Mouse (Mus musculus): ENCODE measurements around the gene Mb. TPM values are rescaled to one million over a fixed set of nuclear protein-coding genes. Genes with fewer than 3 reads are reported as not detected.

Gene Mb
- total and polyA plus RNA-seq, 2 experiments = 7.1 TPM; not detected in 1

DNA sequence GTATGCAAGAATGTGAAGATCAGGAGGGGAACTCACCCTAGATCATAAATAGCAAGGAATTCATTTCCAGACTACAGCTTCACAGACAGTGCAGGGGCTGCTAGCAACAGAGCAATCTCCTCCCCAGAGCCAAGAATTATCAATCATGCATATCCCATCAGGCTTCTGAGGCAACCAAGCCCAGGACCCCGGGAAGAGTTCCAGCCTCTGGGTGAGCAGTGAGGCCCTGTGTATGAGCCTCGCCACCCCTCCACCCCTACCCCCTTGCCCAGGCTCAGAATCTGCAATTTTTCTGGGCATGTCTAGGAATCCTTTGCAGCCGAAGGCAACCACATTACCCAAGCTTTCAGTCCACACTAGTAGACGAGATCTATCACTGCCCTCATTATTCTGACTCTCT is 28.6 kb downstream of the Mb start:
- no peak for DNase-seq (ENCODE audit: extremely low read depth, low read depth, low spot score)
- no peak overlapping the region for H3K4me3 ChIP-seq (ENCODE audit: insufficient read depth, low read depth, low read length)
- WGBS = 88% methylated on average over 4 of the region's 4 CpGs
- TF ChIP-seq CTCF (IDR thresholded peaks at IDR 0.05; ENCODE audit: low read depth, low read length) (no peak), POLR2A (IDR thresholded peaks at IDR 0.05; ENCODE audit: extremely low read depth, insufficient read depth, low read length) (no peak)
- H3K9ac ChIP-seq (ENCODE audit: low read depth, low read length) = no peak overlapping the region
- no peaks in the 10 kb centered on the region for H3K27me3 ChIP-seq (ENCODE audit: control insufficient read depth, insufficient read depth, low read length)
- no peaks in the 10 kb centered on the region for H3K4me1 ChIP-seq (ENCODE audit: control insufficient read depth, insufficient read depth, low read length)
- no peak overlapping the region for H3K27ac ChIP-seq (replicated peaks; ENCODE audit: insufficient read depth, low read depth, low read length)
- H3K79me2 ChIP-seq (ENCODE audit: control insufficient read depth, insufficient read depth, low read length) = no peaks in the 10 kb centered on the region
- H3K36me3 ChIP-seq (ENCODE audit: control insufficient read depth, insufficient read depth, low read length) = no peaks in the 10 kb centered on the region

DNA sequence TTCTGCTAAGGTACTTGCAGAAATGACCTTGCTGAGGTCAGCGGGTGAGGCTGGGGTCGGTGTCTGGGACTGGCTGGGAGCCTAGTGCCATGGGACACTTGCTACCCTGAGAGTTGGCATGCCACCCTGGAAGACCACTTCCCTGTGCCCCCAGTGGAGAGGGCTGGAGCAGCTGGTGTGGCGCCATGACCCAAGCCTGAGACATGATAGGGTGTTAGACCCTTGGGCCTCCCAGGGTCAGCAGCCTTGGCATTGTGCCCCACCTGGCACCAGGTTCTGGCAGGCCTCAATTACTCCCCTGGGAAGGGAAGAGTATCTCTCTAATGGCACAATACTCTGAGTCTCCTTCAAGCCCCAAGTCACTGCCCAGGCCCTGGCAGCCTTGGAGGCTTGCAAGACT is 29.4 kb downstream of the Mb start:
- no peaks in the 10 kb centered on the region for H3K27me3 ChIP-seq (ENCODE audit: control insufficient read depth, insufficient read depth, low read length)
- TF ChIP-seq POLR2A (IDR thresholded peaks at IDR 0.05; ENCODE audit: extremely low read depth, insufficient read depth, low read length) = no peak
- no peak for TF ChIP-seq CTCF (IDR thresholded peaks at IDR 0.05; ENCODE audit: low read depth, low read length)
- no peak overlapping the region for H3K27ac ChIP-seq (replicated peaks; ENCODE audit: insufficient read depth, low read depth, low read length)
- no peak for DNase-seq (ENCODE audit: extremely low read depth, low read depth, low spot score)
- no peak overlapping the region for H3K4me3 ChIP-seq (ENCODE audit: insufficient read depth, low read depth, low read length)
- WGBS = 93% methylated on average over 3 of the region's 3 CpGs
- H3K9ac ChIP-seq (ENCODE audit: low read depth, low read length) = no peak overlapping the region
- no peaks in the 10 kb centered on the region for H3K4me1 ChIP-seq (ENCODE audit: control insufficient read depth, insufficient read depth, low read length)
- H3K36me3 ChIP-seq (ENCODE audit: control insufficient read depth, insufficient read depth, low read length) = no peaks in the 10 kb centered on the region
- no peaks in the 10 kb centered on the region for H3K79me2 ChIP-seq (ENCODE audit: control insufficient read depth, insufficient read depth, low read length)

DNA sequence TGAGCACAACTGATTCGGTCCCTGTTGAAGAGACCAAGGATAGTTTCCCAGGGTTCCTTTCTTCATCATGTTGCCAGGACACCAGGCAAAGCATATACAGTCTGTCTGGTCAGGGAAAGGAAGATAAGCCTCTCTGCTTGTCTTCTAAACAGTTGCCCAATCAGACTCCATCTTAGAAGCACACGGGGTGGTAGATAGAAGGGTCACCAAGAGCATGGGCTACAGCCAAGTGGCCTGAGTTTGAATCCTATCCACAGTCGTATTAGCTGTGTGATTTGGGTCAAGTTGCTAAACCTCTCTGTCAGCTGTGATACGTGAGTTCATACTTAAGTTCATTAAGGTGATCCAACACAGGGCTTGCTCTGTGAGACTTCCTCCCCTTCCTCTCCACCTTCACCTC is 30.3 kb downstream of the Mb start:
- no peak overlapping the region for H3K27ac ChIP-seq (replicated peaks; ENCODE audit: insufficient read depth, low read depth, low read length)
- TF ChIP-seq POLR2A (IDR thresholded peaks at IDR 0.05; ENCODE audit: extremely low read depth, insufficient read depth, low read length) = no peak
- TF ChIP-seq CTCF (IDR thresholded peaks at IDR 0.05; ENCODE audit: low read depth, low read length) = no peak
- 63% methylated on average over 4 of the region's 4 CpGs for WGBS

DNA sequence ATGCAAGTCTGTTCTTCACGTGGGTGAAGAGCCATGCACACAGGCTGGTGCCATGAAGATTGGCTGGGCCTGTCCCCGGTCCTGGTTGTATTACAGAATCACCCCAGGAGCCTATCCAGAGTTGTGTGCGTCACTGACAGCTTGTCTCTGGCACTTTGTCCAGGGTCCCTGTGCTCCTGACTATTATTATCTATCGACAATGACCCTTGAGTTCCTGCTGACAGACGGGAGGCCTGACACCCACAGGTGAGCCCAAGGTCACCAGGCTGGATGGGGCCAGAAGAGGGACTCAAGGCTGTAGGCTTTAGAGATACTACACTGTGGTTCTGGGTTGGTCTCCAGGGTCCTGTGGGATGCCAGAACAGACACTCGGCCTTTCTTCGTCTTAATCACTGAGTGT is 30.9 kb downstream of the Mb start:
- TF ChIP-seq POLR2A (IDR thresholded peaks at IDR 0.05; ENCODE audit: extremely low read depth, insufficient read depth, low read length) (no peak), CTCF (IDR thresholded peaks at IDR 0.05; ENCODE audit: low read depth, low read length) (no peak)
- Histone ChIP-seq H3K27ac (replicated peaks; ENCODE audit: insufficient read depth, low read depth, low read length) (no peak overlapping the region), H3K27me3 (ENCODE audit: control insufficient read depth, insufficient read depth, low read length) (no peaks in the 10 kb centered on the region), H3K79me2 (ENCODE audit: control insufficient read depth, insufficient read depth, low read length) (no peaks in the 10 kb centered on the region), H3K4me3 (ENCODE audit: insufficient read depth, low read depth, low read length) (no peak overlapping the region), H3K36me3 (ENCODE audit: control insufficient read depth, insufficient read depth, low read length) (no peaks in the 10 kb centered on the region), H3K9ac (ENCODE audit: low read depth, low read length) (no peak overlapping the region), H3K4me1 (ENCODE audit: control insufficient read depth, insufficient read depth, low read length) (no peaks in the 10 kb centered on the region)
- no peak for DNase-seq (ENCODE audit: extremely low read depth, low read depth, low spot score)
- 62% methylated on average over 7 of the region's 7 CpGs for WGBS

More for the DNA sequence above, 30.3 kb downstream of the Mb start:
- Histone ChIP-seq H3K4me3 (ENCODE audit: insufficient read depth, low read depth, low read length) (no peak overlapping the region), H3K27me3 (ENCODE audit: control insufficient read depth, insufficient read depth, low read length) (no peaks in the 10 kb centered on the region), H3K9ac (ENCODE audit: low read depth, low read length) (no peak overlapping the region), H3K4me1 (ENCODE audit: control insufficient read depth, insufficient read depth, low read length) (no peaks in the 10 kb centered on the region), H3K36me3 (ENCODE audit: control insufficient read depth, insufficient read depth, low read length) (no peaks in the 10 kb centered on the region), H3K79me2 (ENCODE audit: control insufficient read depth, insufficient read depth, low read length) (no peaks in the 10 kb centered on the region)
- DNase-seq (ENCODE audit: extremely low read depth, low read depth, low spot score) = no peak

DNA sequence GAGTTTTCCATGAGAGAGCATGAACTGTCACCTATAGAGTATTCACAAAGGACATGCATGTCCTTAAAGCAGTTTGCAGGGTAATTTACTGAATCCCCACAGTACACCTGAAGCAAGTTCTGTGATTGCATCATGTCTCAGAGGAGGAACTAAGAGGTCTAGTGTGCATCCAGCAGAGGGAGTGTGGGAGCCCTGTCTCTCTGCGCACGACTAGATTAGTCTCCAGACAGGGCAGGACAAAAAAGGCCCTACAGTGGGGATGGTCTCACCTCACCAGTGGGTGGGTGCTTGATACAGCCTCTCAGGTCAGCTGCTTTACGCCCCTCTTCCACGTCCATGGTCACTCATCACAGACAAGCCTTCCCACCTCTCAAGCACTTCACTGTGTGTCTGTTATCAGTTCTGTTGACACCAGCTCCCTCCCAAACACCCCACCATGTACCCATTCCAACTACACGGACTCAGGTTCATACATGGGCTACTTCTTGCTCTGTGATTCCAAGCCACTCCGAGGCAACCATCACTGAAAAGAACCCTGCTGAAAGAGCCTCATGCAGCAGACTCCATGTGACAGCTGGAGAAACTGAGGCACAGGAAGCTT is 31.6 kb downstream of the Mb start:
- Histone ChIP-seq H3K4me3 (ENCODE audit: insufficient read depth, low read depth, low read length) (no peak overlapping the region), H3K27ac (replicated peaks; ENCODE audit: insufficient read depth, low read depth, low read length) (no peak overlapping the region), H3K36me3 (ENCODE audit: control insufficient read depth, insufficient read depth, low read length) (no peaks in the 10 kb centered on the region), H3K27me3 (ENCODE audit: control insufficient read depth, insufficient read depth, low read length) (no peaks in the 10 kb centered on the region), H3K4me1 (ENCODE audit: control insufficient read depth, insufficient read depth, low read length) (no peaks in the 10 kb centered on the region), H3K9ac (ENCODE audit: low read depth, low read length) (no peak overlapping the region), H3K79me2 (ENCODE audit: control insufficient read depth, insufficient read depth, low read length) (no peaks in the 10 kb centered on the region)
- 69% methylated on average over 6 of the region's 6 CpGs for whole genome bisulfite sequencing
- TF ChIP-seq CTCF (IDR thresholded peaks at IDR 0.05; ENCODE audit: low read depth, low read length) (peak; percentile 13; the same call in 1 of the 2 replicates), POLR2A (IDR thresholded peaks at IDR 0.05; ENCODE audit: extremely low read depth, insufficient read depth, low read length) (no peak)
- DNase-seq (ENCODE audit: extremely low read depth, low read depth, low spot score) = no peak

DNA sequence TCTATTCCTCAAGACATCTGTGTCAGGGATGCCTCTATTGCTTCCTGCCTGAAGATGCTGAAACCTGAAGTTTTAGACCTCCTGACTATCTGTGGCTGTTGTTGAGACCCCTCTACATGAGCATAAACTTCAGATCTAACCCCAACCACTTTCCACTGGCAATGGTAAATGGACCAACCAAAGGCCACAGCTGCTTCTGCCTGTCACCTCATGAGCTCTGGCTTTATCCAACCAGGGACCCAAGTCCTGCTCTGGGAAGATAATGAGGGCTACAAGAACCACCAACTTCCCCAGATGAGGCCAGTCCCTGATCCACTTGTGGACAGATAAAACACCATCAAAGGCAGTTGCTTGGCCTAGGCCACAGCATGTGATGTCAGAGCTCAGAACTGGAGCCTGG is 32.6 kb downstream of the Mb start:
- Histone ChIP-seq H3K36me3 (ENCODE audit: control insufficient read depth, insufficient read depth, low read length) (no peaks in the 10 kb centered on the region), H3K27ac (replicated peaks; ENCODE audit: insufficient read depth, low read depth, low read length) (no peak overlapping the region), H3K9ac (ENCODE audit: low read depth, low read length) (no peak overlapping the region), H3K4me3 (ENCODE audit: insufficient read depth, low read depth, low read length) (no peak overlapping the region), H3K27me3 (ENCODE audit: control insufficient read depth, insufficient read depth, low read length) (no peaks in the 10 kb centered on the region), H3K4me1 (ENCODE audit: control insufficient read depth, insufficient read depth, low read length) (no peaks in the 10 kb centered on the region), H3K79me2 (ENCODE audit: control insufficient read depth, insufficient read depth, low read length) (no peaks in the 10 kb centered on the region)
- no peak for DNase-seq (ENCODE audit: extremely low read depth, low read depth, low spot score)
- TF ChIP-seq POLR2A (IDR thresholded peaks at IDR 0.05; ENCODE audit: extremely low read depth, insufficient read depth, low read length) = no peak
- no peak for TF ChIP-seq CTCF (IDR thresholded peaks at IDR 0.05; ENCODE audit: low read depth, low read length)

Measured in liver, adult 2 months (tissue).